In the genomic region with DNA sequence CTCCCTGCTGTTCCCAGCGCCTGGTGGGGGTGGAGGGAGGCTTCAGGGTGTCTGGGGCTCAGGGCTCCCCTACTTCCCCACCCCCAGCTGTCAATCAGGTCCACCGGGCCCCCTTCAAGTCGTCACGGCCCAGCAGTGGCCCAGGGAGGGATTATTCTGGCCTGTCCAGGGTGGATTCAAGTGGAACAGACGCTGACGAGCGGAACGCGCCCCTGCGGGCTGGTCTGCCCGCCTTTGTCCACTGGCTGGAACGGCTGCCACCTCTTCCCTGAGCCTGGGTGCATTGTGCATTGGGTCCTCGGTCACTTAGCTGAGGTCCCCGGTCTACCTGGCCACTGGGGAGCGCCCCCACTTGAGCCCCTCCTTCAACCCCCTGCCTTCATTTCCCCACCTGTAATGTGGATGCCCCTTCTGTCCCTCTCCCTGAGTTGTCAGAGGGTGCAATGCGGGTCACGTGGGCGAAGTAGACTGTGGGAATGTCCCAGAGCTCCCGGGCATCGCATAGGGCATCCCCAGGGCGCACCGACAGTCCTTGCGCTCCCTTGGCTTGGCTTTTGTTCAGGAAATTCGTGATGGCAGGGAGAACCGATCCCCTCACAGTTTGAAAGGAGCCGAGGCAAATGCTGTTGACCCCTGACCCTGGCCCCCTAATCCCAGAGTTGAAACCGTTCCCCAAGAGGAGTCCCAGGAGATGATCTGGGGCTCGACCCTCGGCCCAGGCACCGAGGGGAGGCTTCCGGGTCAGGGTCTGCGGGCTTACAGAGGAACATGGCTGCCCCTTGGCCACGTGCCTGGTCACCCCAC, we compare ENCODE assay signal across 23 mouse cellular contexts. TPM values are rescaled to one million over a fixed set of nuclear protein-coding genes. Genes with fewer than 3 reads are reported as not detected.
DNase-seq lines count a peak whose midpoint lies in the region; ATAC-seq lines count a peak whose summit lies in the region.
"Had no signal": no experiment of that assay in that cellular context is flagged by ENCODE, and none has a peak within 500 bp of the region (broad histone marks: within the 10 kb centered on the region; RNA-seq: fewer than 3 reads in every experiment).

No protein-coding gene starts in this region.

- no peak for DNase-seq in kidney, postnatal 10 days
- peak; percentile 4 for DNase-seq in right cerebral cortex, postnatal 14 days
- DNase-seq in right cerebral cortex, postnatal 4 days, result no peak
- DNase-seq in ovary, postnatal 14 days (ENCODE audit: low spot score), result no peak
- DNase-seq: adrenal gland, postnatal 36 days; cerebellum, adult 9-10 months; gastrocnemius, adult 2 months; kidney, adult 2 months; liver; lung, postnatal 36 days; thymus, adult 2 months; thymus, postnatal 4 days had no signal

- H3K4me3 ChIP-seq in forebrain, embryonic 12.5 days (replicated peaks), result no peak overlapping the region
- H3K4me3 ChIP-seq in forebrain, embryonic 16.5 days (replicated peaks; ENCODE audit: low read length), result no peak overlapping the region
- H3K4me3 ChIP-seq in kidney, embryonic 15.5 days (replicated peaks), result no peak overlapping the region
- no peak overlapping the region for H3K4me3 ChIP-seq in midbrain, embryonic 16.5 days (ENCODE audit: low read depth, low read length)
- H3K4me3 ChIP-seq: gastrocnemius, adult 2 months; left cerebral cortex, adult 2 months; liver, embryonic 15.5 days; lung, embryonic 15.5 days; myocyte; neural tube, embryonic 15.5 days had no signal

- H3K9ac ChIP-seq in forebrain, embryonic 12.5 days, result peak overlapping the region; percentile 33; the same call in 1 of the 2 replicates
- no peak overlapping the region for H3K9ac ChIP-seq in forebrain, embryonic 16.5 days (replicated peaks; ENCODE audit: low read depth, low read length)
- H3K9ac ChIP-seq in kidney, embryonic 15.5 days, result no peak overlapping the region
- H3K9ac ChIP-seq in midbrain, embryonic 16.5 days (ENCODE audit: low read depth, low read length), result 0 out of 2 replicates have a peak overlapping the region, but pooled peaks have one; percentile 30
- H3K9ac ChIP-seq: liver, embryonic 15.5 days; lung, embryonic 15.5 days; neural tube, embryonic 15.5 days had no signal

- peaks cover 59% of the 10 kb centered on the region for H3K4me1 ChIP-seq in forebrain, embryonic 12.5 days
- H3K4me1 ChIP-seq in forebrain, embryonic 16.5 days (replicated peaks; ENCODE audit: control insufficient read depth, insufficient read depth, low read length), result no peaks in the 10 kb centered on the region
- H3K4me1 ChIP-seq in kidney, embryonic 15.5 days, result peaks cover 22% of the 10 kb centered on the region
- H3K4me1 ChIP-seq in midbrain, embryonic 16.5 days (ENCODE audit: control insufficient read depth, insufficient read depth, low read length), result no peaks in the 10 kb centered on the region
- H3K4me1 ChIP-seq: liver, embryonic 15.5 days had no signal

- H3K36me3 ChIP-seq in forebrain, embryonic 12.5 days (replicated peaks), result no peaks in the 10 kb centered on the region
- no peaks in the 10 kb centered on the region for H3K36me3 ChIP-seq in forebrain, embryonic 16.5 days (ENCODE audit: control insufficient read depth, insufficient read depth)
- no peaks in the 10 kb centered on the region for H3K36me3 ChIP-seq in kidney, embryonic 15.5 days
- no peaks in the 10 kb centered on the region for H3K36me3 ChIP-seq in midbrain, embryonic 16.5 days (ENCODE audit: control insufficient read depth, insufficient read depth, low read length)
- H3K36me3 ChIP-seq: liver, embryonic 15.5 days; lung, embryonic 15.5 days; neural tube, embryonic 15.5 days had no signal

- peaks cover 19% of the 10 kb centered on the region; the same call in 1 of the 2 replicates for H3K27me3 ChIP-seq in forebrain, embryonic 12.5 days
- H3K27me3 ChIP-seq in forebrain, embryonic 16.5 days (replicated peaks; ENCODE audit: control insufficient read depth, insufficient read depth, low read length), result no peaks in the 10 kb centered on the region
- peaks cover 26% of the 10 kb centered on the region for H3K27me3 ChIP-seq in kidney, embryonic 15.5 days
- H3K27me3 ChIP-seq in midbrain, embryonic 16.5 days (ENCODE audit: control insufficient read depth, insufficient read depth, low read depth, low read length), result no peaks in the 10 kb centered on the region
- H3K27me3 ChIP-seq: neural tube, embryonic 15.5 days had no signal

- no peak overlapping the region for H3K4me2 ChIP-seq in forebrain, embryonic 12.5 days
- H3K4me2 ChIP-seq in forebrain, embryonic 16.5 days (ENCODE audit: low read length), result no peak overlapping the region
- no peak overlapping the region for H3K4me2 ChIP-seq in kidney, embryonic 15.5 days
- no peak overlapping the region for H3K4me2 ChIP-seq in midbrain, embryonic 16.5 days (ENCODE audit: low read length)
- H3K4me2 ChIP-seq: liver, embryonic 15.5 days; lung, embryonic 15.5 days; neural tube, embryonic 15.5 days had no signal

- 33% methylated on average over 33 of the region's 33 CpGs for WGBS in forebrain, embryonic 12.5 days
- 44% methylated on average over 33 of the region's 33 CpGs for WGBS in forebrain, embryonic 16.5 days
- WGBS in kidney, embryonic 15.5 days, result 61% methylated on average over 33 of the region's 33 CpGs
- WGBS in midbrain, embryonic 16.5 days, result 20% methylated on average over 33 of the region's 33 CpGs

- no peak for ATAC-seq in forebrain, embryonic 12.5 days (ENCODE audit: low FRiP score)
- no peak for ATAC-seq in forebrain, embryonic 16.5 days
- peak; percentile 20; the same call in 1 of the 2 replicates for ATAC-seq in kidney, embryonic 15.5 days (replicated peaks; ENCODE audit: low FRiP score)
- ATAC-seq in midbrain, embryonic 16.5 days, result no peak
- ATAC-seq: CD4-positive, CD25-positive, alpha-beta regulatory T cell, adult 4 months had no signal

- no peaks in the 10 kb centered on the region for H3K9me3 ChIP-seq in forebrain, embryonic 12.5 days
- no peaks in the 10 kb centered on the region for H3K9me3 ChIP-seq in forebrain, embryonic 16.5 days (ENCODE audit: control insufficient read depth, low read length)
- H3K9me3 ChIP-seq in kidney, embryonic 15.5 days (replicated peaks), result no peaks in the 10 kb centered on the region
- H3K9me3 ChIP-seq in midbrain, embryonic 16.5 days (replicated peaks; ENCODE audit: control insufficient read depth, low read length, poor library complexity, severe bottlenecking), result no peaks in the 10 kb centered on the region
- H3K9me3 ChIP-seq: liver, embryonic 15.5 days; lung, embryonic 15.5 days; neural tube, embryonic 15.5 days had no signal

- no peak overlapping the region for H3K27ac ChIP-seq in forebrain, embryonic 12.5 days
- no peak overlapping the region for H3K27ac ChIP-seq in forebrain, embryonic 16.5 days (ENCODE audit: low read length)
- H3K27ac ChIP-seq in kidney, embryonic 15.5 days, result no peak overlapping the region
- H3K27ac ChIP-seq in midbrain, embryonic 16.5 days (ENCODE audit: low read length), result no peak overlapping the region; the same call in 1 of the 2 replicates
- H3K27ac ChIP-seq: gastrocnemius, adult 2 months; left cerebral cortex, adult 2 months; liver, embryonic 15.5 days; lung, embryonic 15.5 days; neural tube, embryonic 15.5 days; stomach, postnatal 0 days had no signal

RNA-seq across cellular contexts. Expression of gene Efna2, which starts 17.7 kb away (rescaled TPM):
- polyA plus RNA-seq in forebrain, embryonic 12.5 days (2016; fragmentation: Nextera tagmentation; extraction: Ambion mirVana), result 36.4 and 48.9 TPM in 2 replicates
- polyA plus RNA-seq in forebrain, embryonic 16.5 days (2015; fragmentation: Nextera tagmentation; extraction: Ambion mirVana), result 24.8 and 25.4 TPM in 2 replicates
- polyA plus RNA-seq in kidney, embryonic 15.5 days (2015; fragmentation: Nextera tagmentation; extraction: Ambion mirVana), result 15.4 and 17.0 TPM in 2 replicates
- 37.3 and 43.3 TPM in 2 replicates for polyA plus RNA-seq in midbrain, embryonic 16.5 days (2015; fragmentation: Nextera tagmentation; extraction: Ambion mirVana)

RNA-seq across cellular contexts. Expression of gene 1600002K03Rik, which starts 24.2 kb away (rescaled TPM):
- 11.1 and 11.6 TPM in 2 replicates for polyA plus RNA-seq in forebrain, embryonic 12.5 days (2016; fragmentation: Nextera tagmentation; extraction: Ambion mirVana)
- polyA plus RNA-seq in forebrain, embryonic 16.5 days (2015; fragmentation: Nextera tagmentation; extraction: Ambion mirVana), result 8.5 and 10.6 TPM in 2 replicates
- polyA plus RNA-seq in kidney, embryonic 15.5 days (2015; fragmentation: Nextera tagmentation; extraction: Ambion mirVana), result 11.2 and 13.2 TPM in 2 replicates
- polyA plus RNA-seq in midbrain, embryonic 16.5 days (2015; fragmentation: Nextera tagmentation; extraction: Ambion mirVana), result 11.0 and 11.4 TPM in 2 replicates

RNA-seq across cellular contexts. Expression of gene Mum1, which starts 29.3 kb away (rescaled TPM):
- polyA plus RNA-seq in forebrain, embryonic 12.5 days (2016; fragmentation: Nextera tagmentation; extraction: Ambion mirVana), result 55.5 and 58.4 TPM in 2 replicates
- 49.0 and 55.4 TPM in 2 replicates for polyA plus RNA-seq in forebrain, embryonic 16.5 days (2015; fragmentation: Nextera tagmentation; extraction: Ambion mirVana)
- polyA plus RNA-seq in kidney, embryonic 15.5 days (2015; fragmentation: Nextera tagmentation; extraction: Ambion mirVana), result 74.8 and 75.5 TPM in 2 replicates
- polyA plus RNA-seq in midbrain, embryonic 16.5 days (2015; fragmentation: Nextera tagmentation; extraction: Ambion mirVana), result 47.8 and 51.1 TPM in 2 replicates

RNA-seq across cellular contexts. Expression of gene Cirbp, which starts 31.2 kb away (rescaled TPM):
- 224 and 240 TPM in 2 replicates for polyA plus RNA-seq in forebrain, embryonic 12.5 days (2016; fragmentation: Nextera tagmentation; extraction: Ambion mirVana)
- 318 and 335 TPM in 2 replicates for polyA plus RNA-seq in forebrain, embryonic 16.5 days (2015; fragmentation: Nextera tagmentation; extraction: Ambion mirVana)
- polyA plus RNA-seq in kidney, embryonic 15.5 days (2015; fragmentation: Nextera tagmentation; extraction: Ambion mirVana), result 95.1 and 111 TPM in 2 replicates
- 380 and 398 TPM in 2 replicates for polyA plus RNA-seq in midbrain, embryonic 16.5 days (2015; fragmentation: Nextera tagmentation; extraction: Ambion mirVana)

RNA-seq across cellular contexts. Expression of gene Midn, which starts 48.9 kb away (rescaled TPM):
- polyA plus RNA-seq in forebrain, embryonic 12.5 days (2016; fragmentation: Nextera tagmentation; extraction: Ambion mirVana), result 45.0 and 50.3 TPM in 2 replicates
- 26.5 and 30.9 TPM in 2 replicates for polyA plus RNA-seq in forebrain, embryonic 16.5 days (2015; fragmentation: Nextera tagmentation; extraction: Ambion mirVana)
- 18.8 and 19.5 TPM in 2 replicates for polyA plus RNA-seq in kidney, embryonic 15.5 days (2015; fragmentation: Nextera tagmentation; extraction: Ambion mirVana)
- 15.5 and 21.1 TPM in 2 replicates for polyA plus RNA-seq in midbrain, embryonic 16.5 days (2015; fragmentation: Nextera tagmentation; extraction: Ambion mirVana)

Comparison
In these comparisons a context has a peak if more than half of its experiments do, and no peak if none do; other contexts are left out.
1. H3K9ac ChIP-seq: peak in forebrain, embryonic 12.5 days (single experiment) and midbrain, embryonic 16.5 days (single experiment); none in forebrain, embryonic 16.5 days (single experiment) and kidney, embryonic 15.5 days (single experiment).